Mouse (Mus musculus) gastrocnemius, adult 2 months (tissue): ENCODE data around the gene Syt1. TPM values are rescaled to one million over a fixed set of nuclear protein-coding genes. Genes with fewer than 3 reads are reported as not detected.

Source experiments
- DNase-seq: peaks from one replicate; pipeline ENCODE4 v3.0.0; 2022
- H3K27ac ChIP-seq: fragments of 200-600 bp; 2 replicates; pipeline ENCODE4 v1.8.1; 2022; ENCODE audit warnings: mild to moderate bottlenecking
- H3K4me3 ChIP-seq: fragments of 200-600 bp; 2 replicates; pipeline ENCODE4 v1.8.1; 2022; ENCODE audit warnings: mild to moderate bottlenecking, moderate library complexity
- CTCF ChIP-seq: fragments of 200-600 bp; IDR thresholded peaks from 2 replicates; pipeline ENCODE4 v1.8.1; 2022; ENCODE audit warnings: antibody characterized with exemption, mild to moderate bottlenecking, moderate library complexity
- intact Hi-C: fragments of 180-260 bp; cut with DNase I; formaldehyde crosslinking; loops from one replicate; pipeline ENCODE4 v1.15.1; 2025
- total RNA-seq, 2 experiments: library from RNA; stranded (reverse); gene quantifications; 2 replicates each; pipeline ENCODE4 v1.2.3; 2021

Gene Syt1
- total RNA-seq, 2 experiments from 2014 or later: not detected

GRCm38 (mm10) chr10:108782817-108783216, 228.0 kb downstream of the Syt1 start:
- Histone ChIP-seq H3K4me3 (no peak overlapping the region), H3K27ac (no peak overlapping the region)
- intact Hi-C loops: no loop called here
- no peak for TF ChIP-seq CTCF
- no peak for DNase-seq

- DNase-seq: no peak
Observed at GRCm38 (mm10) chr10:108780614-108781013, 230.2 kb downstream of the Syt1 start.

GRCm38 (mm10) chr10:108776735-108777134, 234.0 kb downstream of the Syt1 start:
- TF ChIP-seq CTCF: no peak
- no peak for DNase-seq
- Histone ChIP-seq H3K4me3 (no peak overlapping the region), H3K27ac (no peak overlapping the region)
- intact Hi-C loops: no loop called here

More at GRCm38 (mm10) chr10:108780614-108781013, 230.2 kb downstream of the Syt1 start:
- H3K27ac ChIP-seq: no peak overlapping the region
- intact Hi-C loops: no loop called here
- H3K4me3 ChIP-seq: no peak overlapping the region
- TF ChIP-seq CTCF: no peak

- Histone ChIP-seq H3K4me3 (no peak overlapping the region), H3K27ac (no peak overlapping the region)
- intact Hi-C loops: no loop called here
- no peak for TF ChIP-seq CTCF
- DNase-seq: no peak
Observed at GRCm38 (mm10) chr10:108771081-108771480, 239.7 kb downstream of the Syt1 start.

GRCm38 (mm10) chr10:108765564-108765963, 245.2 kb downstream of the Syt1 start:
- no peak for TF ChIP-seq CTCF
- no peak for DNase-seq
- Histone ChIP-seq H3K27ac (no peak overlapping the region), H3K4me3 (no peak overlapping the region)
- intact Hi-C loops: no loop called here

- no peak for DNase-seq
- intact Hi-C loops: no loop called here
- Histone ChIP-seq H3K4me3 (no peak overlapping the region), H3K27ac (no peak overlapping the region)
- no peak for TF ChIP-seq CTCF
Observed at GRCm38 (mm10) chr10:108763722-108764121, 247.1 kb downstream of the Syt1 start.

- Histone ChIP-seq H3K4me3 (no peak overlapping the region), H3K27ac (no peak overlapping the region)
- no peak for DNase-seq
- no peak for TF ChIP-seq CTCF
- intact Hi-C loops: no loop called here
Observed at GRCm38 (mm10) chr10:108753304-108753703, 257.5 kb downstream of the Syt1 start.

- Histone ChIP-seq H3K4me3 (no peak overlapping the region), H3K27ac (no peak overlapping the region)
- DNase-seq: no peak
- TF ChIP-seq CTCF: no peak
- intact Hi-C loops: no loop called here
Observed at GRCm38 (mm10) chr10:108743759-108744158, 267.0 kb downstream of the Syt1 start.

- Histone ChIP-seq H3K4me3 (no peak overlapping the region), H3K27ac (no peak overlapping the region)
- no peak for DNase-seq
- TF ChIP-seq CTCF: peak; percentile 58
- intact Hi-C loops: no loop called here
Observed at GRCm38 (mm10) chr10:108733982-108734381, 276.8 kb downstream of the Syt1 start.

- intact Hi-C loops: no loop called here
- no peak overlapping the region for H3K4me3 ChIP-seq
- DNase-seq: no peak
- no peak for TF ChIP-seq CTCF
- no peak overlapping the region for H3K27ac ChIP-seq
Observed at GRCm38 (mm10) chr10:108728961-108729360, 281.8 kb downstream of the Syt1 start.

- no peak for TF ChIP-seq CTCF
- intact Hi-C loops: no loop called here
- Histone ChIP-seq H3K4me3 (no peak overlapping the region), H3K27ac (no peak overlapping the region)
- no peak for DNase-seq
Observed at GRCm38 (mm10) chr10:108726391-108726790, 284.4 kb downstream of the Syt1 start.

- no peak for DNase-seq
- TF ChIP-seq CTCF: no peak
- Histone ChIP-seq H3K4me3 (no peak overlapping the region), H3K27ac (no peak overlapping the region)
- intact Hi-C loops: no loop called here
Observed at GRCm38 (mm10) chr10:108724878-108725277, 285.9 kb downstream of the Syt1 start.

- no peak for TF ChIP-seq CTCF
- Histone ChIP-seq H3K4me3 (no peak overlapping the region), H3K27ac (no peak overlapping the region)
- intact Hi-C loops: no loop called here
- no peak for DNase-seq
Observed at GRCm38 (mm10) chr10:108710514-108710913, 300.3 kb downstream of the Syt1 start.

- intact Hi-C loops: no loop called here
- no peak overlapping the region for H3K4me3 ChIP-seq
- DNase-seq: no peak
- TF ChIP-seq CTCF: no peak
- no peak overlapping the region for H3K27ac ChIP-seq
Observed at GRCm38 (mm10) chr10:108705658-108706057, 305.1 kb downstream of the Syt1 start.
